Comparison of ENCODE assay signal across 10 mouse cellular contexts in genomic region chr12:16155791-16156558, GRCm38 (mm10).
DNase-seq lines count a peak whose midpoint lies in the region; ATAC-seq lines count a peak whose summit lies in the region.
"Had no signal": no experiment of that assay in that cellular context is flagged by ENCODE, and none has a peak within 500 bp of the region (broad histone marks: within the 10 kb centered on the region; RNA-seq: fewer than 3 reads in every experiment).

No protein-coding gene starts in this region.

- ATAC-seq in embryonic facial prominence, embryonic 14.5 days (ENCODE audit: low read depth), result no peak; the same call in 1 of the 2 replicates
- peak; percentile 93 for ATAC-seq in hindbrain, embryonic 16.5 days

- DNase-seq in embryonic facial prominence, embryonic 14.5 days (ENCODE audit: low spot score), result peak; percentile 41
- DNase-seq in embryonic facial prominence, embryonic 10.5 days (ENCODE audit: low spot score), result no peak
- peak; percentile 60 to 72 for DNase-seq in right cerebral cortex, postnatal 10 days (ENCODE audit: low spot score in 2 of 2)
- DNase-seq in right cerebral cortex, postnatal 4 days, result no peak
- no peak for DNase-seq in urinary bladder, adult 18-20 months (ENCODE audit: low spot score in 2 of 2)
- DNase-seq in adrenal gland, postnatal 4 days (ENCODE audit: low spot score in 2 of 2), result no peak
- DNase-seq in ovary, postnatal 10 days (ENCODE audit: low spot score), result no peak
- DNase-seq: thymus, postnatal 14 days had no signal

- H3K9me3 ChIP-seq in embryonic facial prominence, embryonic 14.5 days (ENCODE audit: control insufficient read depth, low read length), result no peaks in the 10 kb centered on the region
- no peaks in the 10 kb centered on the region for H3K9me3 ChIP-seq in embryonic facial prominence, embryonic 10.5 days
- H3K9me3 ChIP-seq in hindbrain, embryonic 16.5 days (ENCODE audit: control insufficient read depth, low read length), result no peaks in the 10 kb centered on the region

- H3K9ac ChIP-seq in embryonic facial prominence, embryonic 14.5 days (ENCODE audit: low read depth, low read length), result no peak overlapping the region
- 0 out of 2 replicates have a peak overlapping the region, but pooled peaks have one; percentile 9 for H3K9ac ChIP-seq in hindbrain, embryonic 16.5 days (ENCODE audit: low read depth, low read length)

- peaks cover 17% of the 10 kb centered on the region for H3K4me1 ChIP-seq in embryonic facial prominence, embryonic 14.5 days (ENCODE audit: control insufficient read depth, insufficient read depth, low read length)
- H3K4me1 ChIP-seq in embryonic facial prominence, embryonic 10.5 days, result peaks cover 6% of the 10 kb centered on the region; the same call in 1 of the 2 replicates
- H3K4me1 ChIP-seq in hindbrain, embryonic 16.5 days (ENCODE audit: control insufficient read depth, insufficient read depth, low read depth, low read length), result peaks cover 20% of the 10 kb centered on the region

- H3K36me3 ChIP-seq in embryonic facial prominence, embryonic 14.5 days (ENCODE audit: control insufficient read depth, insufficient read depth, low read length), result no peaks in the 10 kb centered on the region
- H3K36me3 ChIP-seq in embryonic facial prominence, embryonic 10.5 days (replicated peaks), result no peaks in the 10 kb centered on the region
- H3K36me3 ChIP-seq in hindbrain, embryonic 16.5 days (ENCODE audit: control insufficient read depth, insufficient read depth, low read length), result no peaks in the 10 kb centered on the region

- WGBS in embryonic facial prominence, embryonic 14.5 days, result 10% methylated on average over 2 of the region's 2 CpGs
- WGBS in embryonic facial prominence, embryonic 10.5 days, result 18% methylated on average over 2 of the region's 2 CpGs
- WGBS in hindbrain, embryonic 16.5 days, result 13% methylated on average over 2 of the region's 2 CpGs

- no peak overlapping the region for H3K4me2 ChIP-seq in embryonic facial prominence, embryonic 14.5 days (ENCODE audit: low read depth, low read length)
- no peak overlapping the region for H3K4me2 ChIP-seq in hindbrain, embryonic 16.5 days (ENCODE audit: low read length)

- H3K27ac ChIP-seq in embryonic facial prominence, embryonic 14.5 days (replicated peaks; ENCODE audit: low read depth, low read length), result 0 out of 2 replicates have a peak overlapping the region, but pooled peaks have one; percentile 16
- no peak overlapping the region for H3K27ac ChIP-seq in embryonic facial prominence, embryonic 10.5 days (replicated peaks)
- peak overlapping the region; percentile 66 for H3K27ac ChIP-seq in hindbrain, embryonic 16.5 days (ENCODE audit: low read depth, low read length)
- H3K27ac ChIP-seq: left cerebral cortex, adult 2 months had no signal

- no peaks in the 10 kb centered on the region for H3K27me3 ChIP-seq in embryonic facial prominence, embryonic 14.5 days (replicated peaks; ENCODE audit: control insufficient read depth, insufficient read depth, low read length)
- H3K27me3 ChIP-seq in embryonic facial prominence, embryonic 10.5 days (replicated peaks; ENCODE audit: low read depth, poor library complexity, severe bottlenecking), result no peaks in the 10 kb centered on the region
- no peaks in the 10 kb centered on the region for H3K27me3 ChIP-seq in hindbrain, embryonic 16.5 days (replicated peaks; ENCODE audit: control insufficient read depth, insufficient read depth, low read length)

- H3K4me3 ChIP-seq in embryonic facial prominence, embryonic 14.5 days (ENCODE audit: low read depth, low read length), result no peak overlapping the region
- H3K4me3 ChIP-seq in embryonic facial prominence, embryonic 10.5 days, result no peak overlapping the region
- H3K4me3 ChIP-seq in hindbrain, embryonic 16.5 days (ENCODE audit: low read length), result no peak overlapping the region
- H3K4me3 ChIP-seq: left cerebral cortex, adult 2 months had no signal

Comparison
In these comparisons a context has a peak if more than half of its experiments do, and no peak if none do; other contexts are left out.
1. DNase-seq: peak in embryonic facial prominence, embryonic 14.5 days (single experiment) and right cerebral cortex, postnatal 10 days (2 of 2); none in embryonic facial prominence, embryonic 10.5 days (single experiment), right cerebral cortex, postnatal 4 days (single experiment), urinary bladder, adult 18-20 months (0 of 2), adrenal gland, postnatal 4 days (0 of 2) and ovary, postnatal 10 days (single experiment).